Mouse (Mus musculus) spleen, adult 18-20 months (tissue): ENCODE results near the gene Ifi206.

Experiments
- DNase-seq, 2 experiments: peaks; one replicate each; pipeline ENCODE4 v3.0.0; 2022; ENCODE audit warnings: mixed read lengths in 2 of 2

Gene Ifi206

DNA sequence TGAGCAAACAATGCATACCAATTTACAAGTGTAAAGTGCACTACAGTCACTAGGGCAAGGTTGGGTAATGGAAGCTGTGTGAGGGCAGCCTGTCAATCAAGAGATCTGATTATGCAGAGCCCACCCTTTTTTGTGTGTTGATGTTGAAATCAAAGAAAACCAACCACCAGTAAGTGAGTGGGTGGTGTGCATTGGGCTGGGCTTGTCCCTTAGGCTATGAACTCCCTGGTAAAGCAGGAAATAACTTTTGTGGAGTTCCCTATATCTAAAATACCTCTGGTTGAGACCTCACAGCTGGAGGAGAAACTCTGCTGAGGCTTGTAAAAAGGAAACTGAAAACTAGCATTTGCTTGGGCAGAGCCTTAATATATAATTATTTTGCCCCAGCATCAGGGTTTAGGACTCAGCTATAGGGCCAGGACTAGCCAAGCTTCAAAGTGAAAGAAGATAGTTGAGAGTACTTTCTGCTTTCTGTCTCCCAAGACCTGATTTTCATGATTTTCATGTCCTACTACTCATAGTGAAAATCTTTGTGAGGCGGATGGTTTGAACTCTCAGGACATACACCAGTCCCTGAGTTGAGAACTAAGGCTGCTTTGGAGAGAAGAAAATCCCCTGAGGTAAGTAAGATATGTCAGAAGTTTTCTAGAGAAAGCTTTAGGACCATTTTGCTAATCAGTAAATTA, 71.8 kb downstream of the Ifi206 start:
- DNase-seq = no peak

DNA sequence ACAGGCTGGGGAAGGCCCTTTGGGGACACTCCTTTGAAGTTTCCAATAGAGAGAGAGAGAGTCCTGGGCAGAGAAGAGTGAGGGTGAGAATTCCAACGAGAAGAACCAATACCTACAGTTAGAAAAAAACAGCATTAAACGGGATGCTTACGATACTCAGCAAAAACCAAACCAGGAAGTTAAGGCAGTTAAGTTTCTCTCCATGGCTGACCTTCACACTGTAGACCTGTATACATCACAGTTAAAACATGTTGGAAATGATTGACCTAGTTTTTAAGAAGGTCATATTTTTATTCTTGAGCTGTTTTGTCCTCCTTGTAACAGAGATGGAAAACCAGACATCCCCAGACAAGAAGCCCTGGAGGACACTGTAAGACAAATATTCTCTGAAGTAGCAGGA, 72.3 kb downstream of the Ifi206 start:
- no peak for DNase-seq
